Mouse (Mus musculus) limb, embryonic 11.5 days (tissue): ENCODE results near the gene Asgr2. TPM values are rescaled to one million over a fixed set of nuclear protein-coding genes. Genes with fewer than 3 reads are reported as not detected.

Source experiments
- ATAC-seq: fragments of 200-750 bp; cut with Nextera tagmentation; 2 replicates; pipeline ENCODE4 v1.8.0; 2017; ENCODE audit warnings: low read depth; ENCODE audit not compliant: insufficient number of reproducible peaks, low FRiP score, low TSS enrichment
- DNase-seq: peaks from one replicate; pipeline ENCODE4 v3.0.0-alpha.2; 2015; ENCODE audit warnings: low spot score
- H3K27ac ChIP-seq: fragments of 300-500 bp; sonication (generic); replicated peaks from 2 replicates; pipeline ENCODE4 v1.5.1; 2014; ENCODE audit warnings: low read depth, mild to moderate bottlenecking, low read length
- H3K27me3 ChIP-seq: fragments of 300-500 bp; sonication (generic); 2 replicates; pipeline ENCODE4 v1.6.1; 2014; ENCODE audit warnings: mild to moderate bottlenecking, low read length, mixed read lengths; ENCODE audit not compliant: control insufficient read depth, insufficient read depth
- H3K36me3 ChIP-seq: fragments of 300-500 bp; sonication (generic); 2 replicates; pipeline ENCODE4 v1.6.1; 2014; ENCODE audit warnings: mild to moderate bottlenecking, low read length, moderate library complexity, mixed read lengths; ENCODE audit not compliant: control insufficient read depth, insufficient read depth
- H3K4me1 ChIP-seq: fragments of 300-500 bp; sonication (generic); 2 replicates; pipeline ENCODE4 v1.6.1; 2014; ENCODE audit warnings: low read length, mixed read lengths; ENCODE audit not compliant: control insufficient read depth, insufficient read depth
- H3K4me2 ChIP-seq: fragments of 300-500 bp; sonication (generic); 2 replicates; pipeline ENCODE4 v1.6.1; 2014; ENCODE audit warnings: low read depth, mild to moderate bottlenecking, moderate library complexity; ENCODE audit not compliant: severe bottlenecking
- H3K4me3 ChIP-seq: fragments of 300-500 bp; sonication (generic); 2 replicates; pipeline ENCODE4 v1.5.1; 2014; ENCODE audit warnings: low read depth, low read length
- H3K9ac ChIP-seq: fragments of 300-500 bp; sonication (generic); 2 replicates; pipeline ENCODE4 v1.6.1; 2014; ENCODE audit warnings: mild to moderate bottlenecking, low read length
- H3K9me3 ChIP-seq: fragments of 300-500 bp; sonication (generic); 2 replicates; pipeline ENCODE4 v1.6.1; 2016; ENCODE audit warnings: low read length; ENCODE audit not compliant: control insufficient read depth
- WGBS: fragments of 180-500 bp; shearing (Covaris S2); extraction: QIAGEN DNeasy Blood & Tissue Kit; methylation state at CpG from one replicate; pipeline ENCODE4 v1.1.7; 2014; 5-methylcytosine and 5-hydroxymethylcytosine counted together
- polyA plus RNA-seq: library from polyadenylated mRNA; unstranded; fragments of >200 nt; fragmentation: Nextera tagmentation; extraction: Ambion mirVana; gene quantifications from 2 replicates; pipeline ENCODE4 v1.2.1, GENCODE M21; 2014

The Asgr2 gene
- polyA plus RNA-seq, 1 experiment from 2014 or later, result not detected

- H3K4me1 ChIP-seq, result no peaks in the 10 kb centered on the region
- H3K4me3 ChIP-seq, result no peak overlapping the region
- DNase-seq (no peak), ATAC-seq (no peak)
- WGBS, result 66% methylated on average over 3 of the region's 3 CpGs
- no peak overlapping the region for H3K27ac ChIP-seq
- H3K4me2 ChIP-seq, result no peak overlapping the region
- no peaks in the 10 kb centered on the region for H3K36me3 ChIP-seq
- H3K9me3 ChIP-seq, result no peaks in the 10 kb centered on the region
- H3K27me3 ChIP-seq, result no peaks in the 10 kb centered on the region
- H3K9ac ChIP-seq, result no peak overlapping the region
Measured at GRCm38 (mm10) chr11:70151072-70151471, 58.6 kb downstream of the Asgr2 start.

Other genes with a start within 250 kb of the Asgr2 start
- gene Plscr3, start 246.3 kb upstream of the Asgr2 start, polyA plus RNA-seq, result 115 TPM in 2 replicates
- 0.89 and 1.2 TPM in 2 replicates for gene Tnk1, start 233.9 kb upstream of the Asgr2 start, polyA plus RNA-seq
- not detected in 2 replicates for gene Tmem95, start 214.6 kb upstream of the Asgr2 start, polyA plus RNA-seq
- gene Kctd11, start 211.2 kb upstream of the Asgr2 start, polyA plus RNA-seq, result 3.7 and 4.3 TPM in 2 replicates
- gene Acap1, start 197.1 kb upstream of the Asgr2 start, polyA plus RNA-seq, result 0.72 and 0.78 TPM in 2 replicates
- gene 2810408A11Rik, start 191.7 kb upstream of the Asgr2 start, polyA plus RNA-seq, result 24.8 and 26.5 TPM in 2 replicates
- gene Neurl4, start 191.6 kb upstream of the Asgr2 start, polyA plus RNA-seq, result 15.3 and 15.5 TPM in 2 replicates
- 90.8 and 94.0 TPM in 2 replicates for gene Gps2, start 178.8 kb upstream of the Asgr2 start, polyA plus RNA-seq
- 2,284 and 2,370 TPM in 2 replicates for gene Eif5a, start 170.7 kb upstream of the Asgr2 start, polyA plus RNA-seq
- 11.2 and 11.3 TPM in 2 replicates for gene Ybx2, start 156.8 kb upstream of the Asgr2 start, polyA plus RNA-seq
- 21.0 and 22.7 TPM in 2 replicates for gene Slc2a4, start 144.5 kb upstream of the Asgr2 start, polyA plus RNA-seq
- gene Cldn7, start 127.9 kb upstream of the Asgr2 start, polyA plus RNA-seq, result 12.7 and 13.2 TPM in 2 replicates
- gene Ctdnep1, start 111.5 kb upstream of the Asgr2 start, polyA plus RNA-seq, result 22.8 and 27.6 TPM in 2 replicates
- gene Elp5, start 110.1 kb upstream of the Asgr2 start, polyA plus RNA-seq, result 148 and 151 TPM in 2 replicates
- gene Gabarap, start 101.5 kb upstream of the Asgr2 start, polyA plus RNA-seq, result 397 and 432 TPM in 2 replicates
- 56.1 and 64.9 TPM in 2 replicates for gene Phf23, start 96.9 kb upstream of the Asgr2 start, polyA plus RNA-seq
- 47.3 and 52.0 TPM in 2 replicates for gene Dvl2, start 92.0 kb upstream of the Asgr2 start, polyA plus RNA-seq
- 52.9 and 53.5 TPM in 2 replicates for gene Acadvl, start 77.2 kb upstream of the Asgr2 start, polyA plus RNA-seq
- gene Dlg4, start 75.7 kb upstream of the Asgr2 start, polyA plus RNA-seq, result 10.0 and 10.8 TPM in 2 replicates
- gene Asgr1, start 38.6 kb upstream of the Asgr2 start, polyA plus RNA-seq, result 1.0 and 1.6 TPM in 2 replicates
- gene Mgl2, start 37.7 kb downstream of the Asgr2 start, polyA plus RNA-seq, result 0.21 TPM in 1 of 2 replicates, not detected in the other
- gene Clec10a, start 63.6 kb downstream of the Asgr2 start, polyA plus RNA-seq, result not detected in 2 replicates
- 0.21 and 0.67 TPM in 2 replicates for gene Slc16a11, start 120.1 kb downstream of the Asgr2 start, polyA plus RNA-seq
- 17.0 and 17.8 TPM in 2 replicates for gene Slc16a13, start 128.4 kb downstream of the Asgr2 start, polyA plus RNA-seq
- 7.3 and 7.5 TPM in 2 replicates for gene Bcl6b, start 137.2 kb downstream of the Asgr2 start, polyA plus RNA-seq
- 216 and 218 TPM in 2 replicates for gene 0610010K14Rik, start 145.3 kb downstream of the Asgr2 start, polyA plus RNA-seq
- 8.2 and 10.5 TPM in 2 replicates for gene Gm21988, start 147.2 kb downstream of the Asgr2 start, polyA plus RNA-seq
- 94.1 and 94.6 TPM in 2 replicates for gene Rnasek, start 147.2 kb downstream of the Asgr2 start, polyA plus RNA-seq
- gene Alox12, start 162.7 kb downstream of the Asgr2 start, polyA plus RNA-seq, result 3.3 and 3.6 TPM in 2 replicates
- not detected in 2 replicates for gene Alox12e, start 230.0 kb downstream of the Asgr2 start, polyA plus RNA-seq